Mouse (Mus musculus) R1 (cell line): ENCODE results near the gene 9430097D07Rik.

Source experiments
- DNase-seq: peaks from one replicate; pipeline ENCODE4 v3.0.0-alpha.2; 2018; ENCODE audit warnings: low read depth, low spot score

Gene 9430097D07Rik

DNA sequence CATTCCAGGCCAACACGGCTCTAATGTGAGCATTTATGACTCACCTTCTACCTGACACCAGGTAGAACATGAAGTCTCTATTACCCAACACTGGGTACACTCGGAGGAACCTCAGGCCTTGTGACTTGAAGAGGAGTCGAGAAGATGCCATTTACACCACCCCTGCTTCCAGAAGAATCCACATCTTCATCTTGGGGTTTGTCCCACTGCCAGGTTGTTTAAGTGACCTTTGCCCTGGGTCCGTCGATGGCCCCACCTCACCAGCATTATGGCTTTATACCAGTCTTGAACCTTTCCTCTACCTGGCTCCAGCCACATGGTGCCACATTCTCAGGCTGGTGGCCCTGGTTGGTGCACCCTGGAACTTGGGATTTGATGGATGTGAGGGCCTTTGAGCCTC, 21.8 kb upstream of the 9430097D07Rik start:
- no peak for DNase-seq

GRCm38 (mm10) chr2:32596725-32597124, 21.2 kb upstream of the 9430097D07Rik start:
- no peak for DNase-seq

DNA sequence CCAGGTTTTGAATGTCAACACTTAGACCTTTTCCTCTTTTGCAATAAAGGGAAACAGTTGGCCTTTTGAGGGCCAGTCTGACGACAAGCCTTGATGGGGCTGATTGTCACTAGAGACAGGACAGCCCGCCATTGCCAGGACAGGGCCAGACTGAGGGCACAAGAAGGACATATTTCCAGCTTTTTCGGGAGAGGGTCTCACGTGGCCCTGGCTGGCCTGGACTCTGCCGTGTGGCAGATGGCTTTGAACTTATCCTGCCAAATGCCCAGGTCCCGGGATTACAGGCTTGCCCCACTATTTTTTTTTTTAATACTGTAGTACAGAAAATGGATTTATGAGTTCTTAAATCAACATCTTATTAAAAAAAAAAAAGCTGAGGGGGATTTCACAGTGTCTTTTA, 15.8 kb upstream of the 9430097D07Rik start:
- DNase-seq = no peak

- DNase-seq = no peak
These were observed 14.7 kb upstream of the 9430097D07Rik start for GRCm38 (mm10) chr2:32590224-32590623.

- DNase-seq = no peak
These were observed 13.8 kb upstream of the 9430097D07Rik start for GRCm38 (mm10) chr2:32589213-32589795.

DNA sequence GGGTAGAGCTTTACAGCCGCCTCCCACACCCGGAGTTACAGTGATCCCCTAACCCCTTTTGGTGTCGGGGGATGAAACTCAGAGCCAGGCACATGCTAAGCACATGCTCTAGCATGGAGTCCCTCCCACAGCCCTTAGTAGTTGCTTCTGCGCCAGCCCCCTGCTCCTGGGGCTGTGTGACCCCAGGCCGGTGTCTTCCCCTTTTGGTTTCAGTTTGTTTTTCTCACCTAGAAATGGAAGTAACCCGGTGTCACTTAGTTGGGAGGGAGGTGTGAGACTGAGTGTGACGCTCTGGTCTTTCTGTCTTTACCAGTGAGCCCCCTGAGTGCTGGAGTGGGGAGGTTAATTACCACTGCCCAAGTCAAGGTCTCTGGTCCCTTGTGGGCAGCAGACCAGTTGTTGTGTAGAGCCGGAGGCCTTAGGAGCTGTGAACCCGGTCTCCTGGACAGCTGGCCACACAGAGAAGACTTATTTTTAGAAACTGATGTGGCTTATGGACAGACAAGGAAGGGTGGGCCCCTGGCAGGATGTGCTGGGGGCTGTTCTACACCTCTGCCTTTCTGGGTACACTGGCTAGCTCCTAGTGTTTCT, 12.3 kb upstream of the 9430097D07Rik start:
- DNase-seq = no peak

GRCm38 (mm10) chr2:32586871-32587351, 11.4 kb upstream of the 9430097D07Rik start, which contains the start of gene St6galnac4:
Gene St6galnac4 (plus strand): TSS chr2:32587095.
- peak; percentile 95 for DNase-seq

DNA sequence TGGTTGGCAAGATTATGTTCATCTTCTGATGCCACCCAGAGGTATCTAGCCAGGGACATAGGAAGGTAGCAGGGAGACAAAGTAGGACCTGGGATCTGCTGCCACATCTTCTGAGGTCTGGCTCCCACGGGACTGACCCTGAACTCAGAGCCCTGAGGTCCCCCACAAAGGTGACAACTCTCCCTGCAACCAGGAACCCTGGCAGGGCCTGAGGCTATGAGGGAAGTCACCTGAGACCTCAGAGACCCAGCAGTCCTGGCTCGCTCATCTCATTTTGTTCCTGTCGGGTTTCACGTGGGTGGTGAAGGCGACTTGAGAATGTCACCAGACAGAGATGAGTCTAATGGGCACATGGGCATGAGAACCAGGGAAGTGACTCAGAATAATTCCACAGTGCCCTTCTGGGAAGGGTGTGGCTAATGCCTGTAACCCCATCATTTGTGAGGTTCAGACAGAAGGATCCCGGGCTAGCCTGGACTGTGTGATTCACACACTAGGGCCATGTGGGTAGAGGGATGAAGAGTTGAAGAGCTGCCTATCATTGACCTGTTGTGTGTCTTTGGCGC, 9.7 kb upstream of the 9430097D07Rik start:
- DNase-seq = no peak

DNA sequence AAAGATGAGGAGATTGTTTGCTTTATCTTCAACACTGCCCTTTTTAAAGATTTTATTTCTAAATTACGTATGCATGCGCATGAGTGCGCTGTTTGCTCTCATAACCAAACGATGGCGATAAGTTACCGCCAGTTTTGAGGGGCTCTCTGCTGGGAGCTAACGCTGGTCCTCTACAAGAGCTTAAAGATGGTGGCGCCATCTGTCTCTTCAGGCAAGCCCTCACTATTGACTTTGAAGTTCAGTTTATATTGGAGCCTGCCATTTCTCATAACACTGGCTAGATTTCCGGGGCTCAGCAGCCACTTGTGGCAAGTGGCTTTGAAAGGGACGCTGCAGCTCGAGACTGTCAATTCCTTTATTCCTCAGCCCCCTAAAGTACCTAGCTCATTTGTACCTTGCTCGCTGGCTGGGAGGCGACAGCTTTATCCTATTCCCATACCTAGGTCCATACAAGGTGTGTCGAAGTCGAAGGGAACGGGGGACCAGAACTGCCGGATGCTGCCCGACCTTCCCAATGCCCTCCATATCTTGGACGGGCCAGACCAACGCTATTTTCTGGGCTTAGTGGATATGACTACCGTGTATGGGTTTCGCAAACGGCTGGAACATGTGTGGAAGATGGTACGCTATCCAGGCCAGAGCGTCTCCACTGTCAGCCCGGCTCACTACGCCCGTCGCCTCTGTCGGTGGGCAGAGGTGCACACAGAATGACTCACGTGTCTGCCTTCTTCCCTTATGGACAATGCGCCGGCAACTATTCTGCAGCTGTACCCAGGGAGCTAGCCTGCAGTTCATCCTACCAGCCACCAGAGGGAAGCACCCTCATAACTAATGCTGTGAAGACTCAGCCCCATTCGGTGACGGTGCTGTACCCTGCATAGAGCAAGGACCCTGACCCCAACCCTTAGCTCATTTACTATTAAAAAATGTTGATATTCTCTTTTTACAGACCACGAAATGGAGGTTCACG, 7.6 kb upstream of the 9430097D07Rik start:
- DNase-seq = peak; percentile 92

DNA sequence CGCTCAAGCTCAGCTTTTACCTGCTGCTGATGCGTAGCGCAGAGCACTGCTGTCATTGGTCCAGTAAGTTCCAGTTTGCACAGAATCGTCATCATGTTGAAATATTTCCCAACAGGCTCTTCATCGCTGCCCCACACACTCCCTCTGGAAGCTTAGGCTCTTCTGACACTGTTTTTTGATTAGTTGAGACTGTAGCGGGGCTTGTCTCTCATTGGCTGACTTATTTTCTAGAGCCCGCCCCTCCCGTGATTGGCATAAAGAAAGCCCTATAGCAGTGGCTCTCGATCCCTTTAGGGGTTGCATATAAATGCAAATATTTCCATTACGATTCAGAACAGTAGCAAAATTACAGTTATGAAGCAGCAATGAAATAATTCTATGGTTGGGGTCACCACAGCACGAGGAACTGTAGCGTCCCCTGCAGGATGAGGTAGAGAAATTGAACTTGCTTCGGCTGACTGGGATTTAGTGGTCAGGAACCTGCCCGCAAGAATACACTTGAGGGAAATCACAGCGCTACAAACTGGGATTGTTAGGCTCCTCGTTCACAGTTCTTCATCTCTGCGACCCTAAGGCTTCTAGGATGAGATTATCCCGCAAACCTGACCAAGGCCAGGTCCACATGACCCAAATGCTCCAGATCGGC, 6.1 kb upstream of the 9430097D07Rik start:
- DNase-seq = peak; percentile 89

DNA sequence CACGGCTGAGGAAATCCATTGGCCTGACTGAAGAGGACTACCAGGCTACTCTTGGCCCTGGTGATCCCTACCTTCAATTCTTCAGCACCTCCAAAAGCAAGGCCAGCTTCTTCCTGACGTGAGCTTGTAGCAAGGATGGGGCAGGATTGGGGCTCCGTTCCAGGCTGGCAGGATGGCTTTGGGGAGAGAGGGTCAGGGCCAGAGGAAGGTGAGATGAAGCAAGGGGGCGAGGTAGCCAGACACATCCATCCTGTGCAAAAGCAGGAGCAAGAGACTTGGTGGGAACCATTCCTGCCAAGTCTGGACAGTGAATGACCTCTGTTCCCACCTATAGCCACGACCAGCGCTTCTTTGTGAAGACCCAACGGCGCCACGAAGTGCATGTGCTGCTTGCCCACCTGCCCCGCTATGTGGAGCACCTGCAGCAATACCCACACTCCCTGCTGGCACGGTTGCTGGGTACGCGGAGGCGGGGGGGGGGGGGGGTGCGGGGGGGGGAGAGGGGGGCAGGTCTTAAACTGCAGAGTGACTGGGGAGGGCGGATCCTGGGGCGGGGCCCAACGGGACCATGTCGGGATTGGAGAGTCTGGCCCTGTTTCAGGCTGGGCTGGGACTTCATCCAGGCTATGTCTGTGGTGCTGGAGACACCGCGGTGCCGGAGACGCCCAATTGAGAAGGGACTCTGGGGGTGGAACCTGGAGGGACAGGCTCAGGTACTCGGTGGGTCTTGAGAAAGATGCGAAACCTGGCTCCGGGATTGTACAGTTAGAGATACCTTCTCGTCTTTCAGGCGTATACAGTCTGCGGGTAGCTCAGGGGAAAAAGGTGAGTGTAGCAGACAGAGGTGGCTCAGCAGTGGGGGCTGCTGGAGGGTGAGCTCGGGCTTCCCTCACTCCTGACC, 2.9 kb upstream of the 9430097D07Rik start:
- no peak for DNase-seq

DNA sequence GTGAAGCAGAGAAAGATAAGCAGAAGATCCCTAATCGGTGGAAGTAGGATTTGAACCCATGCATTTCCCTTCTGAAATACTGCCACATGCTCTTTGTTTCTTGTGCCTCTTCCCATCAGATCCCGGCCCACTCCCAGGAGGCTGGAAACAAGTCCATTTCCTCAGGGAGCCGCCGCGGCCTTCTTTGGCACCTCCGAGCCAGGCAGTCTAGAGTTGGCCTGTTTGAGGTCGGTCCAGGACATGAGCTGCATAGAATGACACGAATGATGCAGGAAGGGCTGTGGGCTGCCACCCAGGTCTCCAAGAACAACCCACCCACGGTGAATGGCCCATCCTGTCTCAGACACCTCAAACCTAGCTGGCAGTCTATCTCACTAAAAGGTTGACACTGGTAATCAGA, 1.0 kb upstream of the 9430097D07Rik start:
- DNase-seq = no peak

- peak; percentile 81 for DNase-seq
These were observed 441 bp downstream of the 9430097D07Rik start for GRCm38 (mm10) chr2:32574901-32575585.

DNA sequence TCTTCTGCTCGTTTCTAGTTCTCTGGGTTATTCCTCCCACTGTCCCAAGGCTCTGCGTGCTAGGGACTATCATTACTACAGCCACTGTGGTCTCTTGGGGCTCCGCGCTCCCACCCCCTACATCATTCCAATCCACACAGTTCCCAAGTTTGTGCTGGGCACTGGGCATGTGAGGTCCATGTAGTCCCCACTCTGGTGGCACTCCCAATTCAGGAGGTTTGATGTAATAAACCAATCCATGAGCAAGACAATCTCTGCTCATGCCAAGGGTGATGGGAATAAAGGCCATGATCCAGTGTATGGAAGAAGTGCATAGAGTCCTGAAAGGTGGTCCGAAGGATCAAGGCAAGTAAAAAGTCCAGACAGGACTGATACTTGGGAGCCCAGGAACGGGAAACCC, 987 bp downstream of the 9430097D07Rik start, which contains the start of gene Pip5kl1:
Gene Pip5kl1, plus strand, starts transcription at position 301 of the 400 bp plus-strand sequence.
- no peak for DNase-seq

GRCm38 (mm10) chr2:32572196-32572595, 3.3 kb downstream of the 9430097D07Rik start:
- no peak for DNase-seq

- DNase-seq = peak; percentile 97
These were observed 4.6 kb downstream of the 9430097D07Rik start, which contains the start of gene Dpm2 for GRCm38 (mm10) chr2:32570698-32571494. Gene Dpm2 (plus strand): TSS chr2:32570858.

GRCm38 (mm10) chr2:32568941-32569340, 6.5 kb downstream of the 9430097D07Rik start:
- no peak for DNase-seq

- DNase-seq = no peak
These were observed 7.3 kb downstream of the 9430097D07Rik start for GRCm38 (mm10) chr2:32568149-32568548.
